Mouse (Mus musculus): Measurements from ENCODE around the gene Ptgdr2. TPM values are rescaled to one million over a fixed set of nuclear protein-coding genes. Genes with fewer than 3 reads are reported as not detected.
A peak's percentile ranks its signal among the peaks of the same experiment; 100 is the strongest.

Ptgdr2 gene
- polyA plus RNA-seq, 1 experiment from 2014 or later, result 0.17 TPM

- peak; percentile 5; the same call in 1 of the 2 replicates for ATAC-seq
- no peak overlapping the region for H3K4me2 ChIP-seq
Observed at GRCm38 (mm10) chr19:10980210-10980609, 43.2 kb downstream of the Ptgdr2 start.

GRCm38 (mm10) chr19:10983146-10983545 is 46.2 kb downstream of the Ptgdr2 start:
- Histone ChIP-seq H3K4me1 (no peaks in the 10 kb centered on the region), H3K4me2 (peak overlapping the region; percentile 19), H3K27me3 (no peaks in the 10 kb centered on the region), H3K27ac (no peak overlapping the region), H3K36me3 (ENCODE audit: poor library complexity, severe bottlenecking) (no peaks in the 10 kb centered on the region), H3K9me3 (replicated peaks) (no peaks in the 10 kb centered on the region), H3K4me3 (no peak overlapping the region), H3K9ac (no peak overlapping the region)
- no peak for ATAC-seq
- 34% methylated on average over 14 of the region's 14 CpGs for WGBS

More at GRCm38 (mm10) chr19:10980210-10980609, 43.2 kb downstream of the Ptgdr2 start:
- Histone ChIP-seq H3K9me3 (replicated peaks) (no peaks in the 10 kb centered on the region), H3K36me3 (ENCODE audit: poor library complexity, severe bottlenecking) (no peaks in the 10 kb centered on the region), H3K4me1 (no peaks in the 10 kb centered on the region), H3K27me3 (no peaks in the 10 kb centered on the region), H3K4me3 (no peak overlapping the region), H3K27ac (no peak overlapping the region), H3K9ac (no peak overlapping the region)
- 88% methylated on average over 5 of the region's 5 CpGs for WGBS

- ATAC-seq, result no peak
- Histone ChIP-seq H3K4me1 (no peaks in the 10 kb centered on the region), H3K27ac (no peak overlapping the region), H3K9ac (no peak overlapping the region), H3K4me2 (no peak overlapping the region), H3K4me3 (no peak overlapping the region), H3K9me3 (replicated peaks) (no peaks in the 10 kb centered on the region), H3K36me3 (ENCODE audit: poor library complexity, severe bottlenecking) (no peaks in the 10 kb centered on the region), H3K27me3 (no peaks in the 10 kb centered on the region)
- WGBS, result 84% methylated on average over 13 of the region's 13 CpGs
Observed at GRCm38 (mm10) chr19:10984551-10984950, 47.6 kb downstream of the Ptgdr2 start.

DNA sequence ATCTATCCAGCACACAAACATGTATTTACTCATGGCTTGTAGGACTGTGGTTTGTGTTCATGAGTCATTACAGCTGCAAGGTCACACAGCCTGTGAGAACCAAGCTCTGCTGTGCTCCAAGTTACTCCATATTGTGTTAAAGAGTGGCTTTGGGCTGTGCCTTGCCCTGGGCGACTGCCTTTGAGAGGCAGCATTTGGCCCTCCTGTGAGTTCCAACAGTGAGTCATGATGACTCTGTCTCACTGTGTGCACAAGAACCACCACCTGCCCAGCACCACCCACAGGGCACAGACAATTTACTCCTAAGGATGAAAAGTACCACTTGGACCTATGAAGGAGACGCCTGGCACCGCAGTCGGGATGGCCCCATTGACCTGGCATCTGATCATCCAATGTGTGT is 48.9 kb downstream of the Ptgdr2 start:
- no peak for ATAC-seq

GRCm38 (mm10) chr19:10988563-10988962 is 51.6 kb downstream of the Ptgdr2 start:
- WGBS, result 88% methylated on average over 1 of the region's 1 CpGs
- H3K36me3 ChIP-seq (ENCODE audit: poor library complexity, severe bottlenecking), result no peaks in the 10 kb centered on the region
- H3K9me3 ChIP-seq (replicated peaks), result no peaks in the 10 kb centered on the region
- no peak overlapping the region for H3K9ac ChIP-seq
- H3K4me1 ChIP-seq, result no peaks in the 10 kb centered on the region
- H3K4me3 ChIP-seq, result no peak overlapping the region
- ATAC-seq, result no peak
- H3K27me3 ChIP-seq, result no peaks in the 10 kb centered on the region
- no peak overlapping the region for H3K4me2 ChIP-seq
- no peak overlapping the region for H3K27ac ChIP-seq

More for the DNA sequence above, 48.9 kb downstream of the Ptgdr2 start:
- H3K9ac ChIP-seq, result no peak overlapping the region
- WGBS, result 89% methylated on average over 4 of the region's 4 CpGs
- H3K4me1 ChIP-seq, result no peaks in the 10 kb centered on the region
- H3K36me3 ChIP-seq (ENCODE audit: poor library complexity, severe bottlenecking), result no peaks in the 10 kb centered on the region
- no peak overlapping the region for H3K27ac ChIP-seq
- H3K9me3 ChIP-seq (replicated peaks), result no peaks in the 10 kb centered on the region
- H3K4me3 ChIP-seq, result no peak overlapping the region
- no peaks in the 10 kb centered on the region for H3K27me3 ChIP-seq
- H3K4me2 ChIP-seq, result no peak overlapping the region

GRCm38 (mm10) chr19:10990751-10991150 is 53.8 kb downstream of the Ptgdr2 start:
- WGBS, result 78% methylated on average over 1 of the region's 1 CpGs
- H3K4me3 ChIP-seq, result no peak overlapping the region
- no peaks in the 10 kb centered on the region for H3K36me3 ChIP-seq (ENCODE audit: poor library complexity, severe bottlenecking)
- no peaks in the 10 kb centered on the region for H3K4me1 ChIP-seq
- H3K9ac ChIP-seq, result no peak overlapping the region
- no peak for ATAC-seq
- H3K27me3 ChIP-seq, result no peaks in the 10 kb centered on the region
- no peak overlapping the region for H3K27ac ChIP-seq
- H3K4me2 ChIP-seq, result no peak overlapping the region
- no peaks in the 10 kb centered on the region for H3K9me3 ChIP-seq (replicated peaks)

DNA sequence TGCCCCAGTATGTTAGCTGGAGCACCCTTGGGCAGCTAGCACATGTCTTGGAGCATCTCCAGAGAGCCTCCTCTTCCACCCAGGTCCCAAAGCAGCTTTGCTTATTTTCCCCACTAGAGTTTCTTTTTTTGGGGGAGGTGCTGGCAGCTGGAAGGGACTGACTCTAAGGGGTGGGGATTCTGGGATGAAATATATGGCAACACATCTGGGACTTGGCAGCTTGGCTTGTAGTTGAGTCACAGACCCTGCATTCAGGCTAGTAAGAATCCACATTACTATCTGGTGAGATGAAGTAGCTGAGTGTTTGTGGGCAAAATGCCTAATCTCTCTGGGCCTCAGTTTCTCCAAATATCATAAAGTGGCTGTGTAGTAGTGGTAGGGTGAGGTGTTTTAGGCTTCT is 55.0 kb downstream of the Ptgdr2 start:
- Histone ChIP-seq H3K36me3 (ENCODE audit: poor library complexity, severe bottlenecking) (no peaks in the 10 kb centered on the region), H3K27ac (no peak overlapping the region), H3K27me3 (no peaks in the 10 kb centered on the region), H3K4me2 (no peak overlapping the region), H3K9me3 (replicated peaks) (no peaks in the 10 kb centered on the region), H3K9ac (no peak overlapping the region), H3K4me1 (no peaks in the 10 kb centered on the region), H3K4me3 (no peak overlapping the region)
- no peak for ATAC-seq

Other genes with a start within 250 kb of the Ptgdr2 start
- gene Vps37c, start 248.4 kb upstream of the Ptgdr2 start, polyA plus RNA-seq (2015; fragmentation: Nextera tagmentation; extraction: Ambion mirVana), result 32.1 and 33.3 TPM in 2 replicates
- 0.26 TPM in 1 of 2 replicates, not detected in the other for gene Cd5, start 198.2 kb upstream of the Ptgdr2 start, polyA plus RNA-seq (2015; fragmentation: Nextera tagmentation; extraction: Ambion mirVana)
- gene Cd6, start 107.1 kb upstream of the Ptgdr2 start, polyA plus RNA-seq (2015; fragmentation: Nextera tagmentation; extraction: Ambion mirVana), result not detected in 2 replicates
- gene Slc15a3, start 97.4 kb upstream of the Ptgdr2 start, polyA plus RNA-seq (2015; fragmentation: Nextera tagmentation; extraction: Ambion mirVana), result 0.15 and 0.30 TPM in 2 replicates
- gene Tmem132a, start 67.2 kb upstream of the Ptgdr2 start, polyA plus RNA-seq (2015; fragmentation: Nextera tagmentation; extraction: Ambion mirVana), result 131 and 135 TPM in 2 replicates
- 33.6 and 35.6 TPM in 2 replicates for gene Tmem109, start 55.2 kb upstream of the Ptgdr2 start, polyA plus RNA-seq (2015; fragmentation: Nextera tagmentation; extraction: Ambion mirVana)
- 45.3 and 50.8 TPM in 2 replicates for gene Prpf19, start 41.9 kb upstream of the Ptgdr2 start, polyA plus RNA-seq (2015; fragmentation: Nextera tagmentation; extraction: Ambion mirVana)
- not detected in 2 replicates for gene Zp1, start 16.5 kb upstream of the Ptgdr2 start, polyA plus RNA-seq (2015; fragmentation: Nextera tagmentation; extraction: Ambion mirVana)
- 21.2 and 22.9 TPM in 2 replicates for gene Ccdc86, start 12.1 kb downstream of the Ptgdr2 start, polyA plus RNA-seq (2015; fragmentation: Nextera tagmentation; extraction: Ambion mirVana)
- gene Ms4a10, start 37.5 kb downstream of the Ptgdr2 start, polyA plus RNA-seq (2015; fragmentation: Nextera tagmentation; extraction: Ambion mirVana), result not detected in 2 replicates
- gene Ms4a15, start 56.1 kb downstream of the Ptgdr2 start, polyA plus RNA-seq (2015; fragmentation: Nextera tagmentation; extraction: Ambion mirVana), result not detected in 2 replicates
- gene Ms4a18, start 80.9 kb downstream of the Ptgdr2 start, polyA plus RNA-seq (2015; fragmentation: Nextera tagmentation; extraction: Ambion mirVana), result not detected in 2 replicates
- gene Ms4a8a, start 143.9 kb downstream of the Ptgdr2 start, polyA plus RNA-seq (2015; fragmentation: Nextera tagmentation; extraction: Ambion mirVana), result not detected in 2 replicates
- gene 1700017D01Rik, start 193.7 kb downstream of the Ptgdr2 start, polyA plus RNA-seq (2015; fragmentation: Nextera tagmentation; extraction: Ambion mirVana), result not detected in 2 replicates
- not detected in 2 replicates for gene 1700025F22Rik, start 228.2 kb downstream of the Ptgdr2 start, polyA plus RNA-seq (2015; fragmentation: Nextera tagmentation; extraction: Ambion mirVana)

Data from forebrain, embryonic 13.5 days (tissue).